Mouse (Mus musculus) layer of hippocampus, adult 8-10 months (tissue): ENCODE measurements around the gene Lyz1. TPM values are rescaled to one million over a fixed set of nuclear protein-coding genes. Genes with fewer than 3 reads are reported as not detected.

Source experiments
- total RNA-seq, 4 experiments: library from RNA; stranded (reverse); gene quantifications; 2 replicates each; pipeline ENCODE4 v1.2.4; 2022

The Lyz1 gene
- total RNA-seq, 4 experiments from 2014 or later, result 1.5 to 22.0 (median 11.7) TPM

Other genes with a start within 250 kb of the Lyz1 start
- gene Lrrc10, start 247.5 kb downstream of the Lyz1 start, total RNA-seq, result under 1 TPM in 1 of 4 experiments, not detected in 3; 0.23 TPM
- 100 to 1,000 TPM; 161 to 170 (median 162) TPM for gene Cct2, start 229.1 kb downstream of the Lyz1 start, total RNA-seq
- gene Frs2, start 144.3 kb downstream of the Lyz1 start, total RNA-seq, result 10 to 100 TPM; 35.8 to 44.1 (median 40.8) TPM
- gene Yeats4, start 68.4 kb downstream of the Lyz1 start, total RNA-seq, result 10 to 100 TPM; 39.1 to 45.2 (median 40.7) TPM
- gene 9530003J23Rik, start 54.2 kb downstream of the Lyz1 start, total RNA-seq, result not detected
- 100 to 1,000 TPM in 2 of 4 experiments, 10 to 100 TPM in 2; 14.0 to 253 (median 119) TPM for gene Lyz2, start 10.5 kb downstream of the Lyz1 start, total RNA-seq
- gene Cpsf6, start 87.1 kb upstream of the Lyz1 start, total RNA-seq, result 100 to 1,000 TPM; 104 to 124 (median 117) TPM